Mouse (Mus musculus): ENCODE results near the gene Gm28053.

Gm28053 gene

DNA sequence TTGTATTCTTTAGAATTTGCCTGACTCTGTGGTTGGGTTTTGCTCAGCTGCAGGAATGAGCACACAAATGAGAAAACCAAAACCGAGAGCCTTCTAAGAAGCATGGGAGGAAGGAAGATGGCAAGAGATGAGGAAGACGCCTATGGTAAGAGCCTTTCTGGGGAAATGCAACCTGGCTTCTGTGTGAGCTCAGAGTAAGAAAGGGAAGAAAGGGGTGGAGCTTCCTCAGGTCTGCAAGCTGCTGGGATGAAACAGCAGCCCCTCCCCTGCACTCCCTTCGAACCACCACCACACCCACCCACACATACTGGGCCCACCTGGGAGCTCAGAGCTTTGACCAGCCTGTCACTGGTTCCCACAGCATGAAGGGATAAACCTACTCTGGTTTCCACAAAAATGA lies 22.9 kb downstream of the Gm28053 start:
- DNase-seq (ENCODE audit: low read depth, low spot score) = no peak

DNA sequence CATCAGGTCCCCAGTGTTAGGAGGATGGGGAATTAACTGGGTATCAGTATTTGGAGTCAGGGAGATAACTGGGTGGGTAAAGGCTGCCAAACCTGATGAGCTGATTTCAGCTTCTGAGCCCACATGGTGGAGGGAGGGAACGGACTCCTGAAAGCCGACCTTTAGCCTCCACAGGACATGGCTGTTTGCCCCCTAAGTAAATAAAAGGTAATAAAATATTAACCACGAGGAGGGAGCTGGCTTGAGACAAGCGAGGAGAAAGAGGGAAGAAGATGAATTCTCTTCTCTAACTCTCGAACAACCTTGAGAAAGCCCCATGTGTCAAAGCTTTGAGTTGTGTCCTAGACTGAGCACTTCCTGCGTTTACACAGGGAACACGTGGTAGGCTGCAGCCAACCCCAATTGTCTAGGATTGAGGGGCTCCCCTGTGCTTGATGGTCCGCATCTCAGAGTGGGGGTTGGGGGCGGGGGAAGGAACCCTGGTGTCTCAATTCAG lies 23.4 kb downstream of the Gm28053 start:
- DNase-seq (ENCODE audit: low read depth, low spot score) = no peak

DNA sequence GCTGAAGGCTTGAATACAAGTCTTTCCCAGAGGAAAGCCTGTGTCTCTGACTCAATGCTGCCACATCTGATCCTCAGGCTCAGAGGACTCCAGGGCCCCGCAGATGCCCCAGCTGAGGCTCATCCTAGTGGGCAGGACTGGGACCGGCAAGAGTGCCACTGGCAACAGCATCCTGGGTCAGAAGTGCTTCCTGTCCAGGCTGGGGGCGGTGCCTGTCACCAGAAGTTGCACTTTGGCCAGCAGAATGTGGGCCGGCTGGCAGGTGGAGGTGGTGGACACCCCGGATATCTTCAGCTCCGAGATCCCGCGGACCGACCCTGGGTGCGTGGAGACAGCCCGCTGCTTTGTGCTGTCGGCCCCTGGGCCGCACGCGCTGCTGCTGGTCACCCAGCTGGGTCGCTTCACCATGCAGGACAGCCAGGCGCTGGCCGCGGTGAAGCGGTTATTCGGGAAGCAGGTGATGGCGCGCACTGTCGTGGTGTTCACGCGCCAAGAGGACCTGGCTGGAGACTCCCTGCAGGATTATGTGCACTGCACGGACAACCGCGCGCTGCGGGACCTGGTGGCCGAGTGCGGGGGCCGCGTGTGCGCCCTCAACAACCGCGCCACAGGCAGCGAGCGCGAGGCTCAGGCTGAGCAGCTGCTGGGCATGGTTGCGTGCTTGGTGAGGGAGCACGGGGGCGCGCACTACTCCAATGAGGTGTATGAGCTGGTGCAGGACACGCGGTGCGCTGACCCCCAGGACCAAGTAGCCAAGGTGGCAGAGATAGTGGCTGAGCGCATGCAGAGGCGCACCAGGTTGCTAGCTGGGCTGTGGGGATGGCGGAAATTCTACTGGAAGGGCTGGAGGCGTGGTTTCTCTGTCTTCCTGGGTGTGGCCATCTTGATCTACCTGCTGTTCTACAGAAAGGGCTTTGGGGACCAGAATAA lies 24.3 kb downstream of the Gm28053 start:
- DNase-seq (ENCODE audit: low read depth, low spot score) = no peak

DNA sequence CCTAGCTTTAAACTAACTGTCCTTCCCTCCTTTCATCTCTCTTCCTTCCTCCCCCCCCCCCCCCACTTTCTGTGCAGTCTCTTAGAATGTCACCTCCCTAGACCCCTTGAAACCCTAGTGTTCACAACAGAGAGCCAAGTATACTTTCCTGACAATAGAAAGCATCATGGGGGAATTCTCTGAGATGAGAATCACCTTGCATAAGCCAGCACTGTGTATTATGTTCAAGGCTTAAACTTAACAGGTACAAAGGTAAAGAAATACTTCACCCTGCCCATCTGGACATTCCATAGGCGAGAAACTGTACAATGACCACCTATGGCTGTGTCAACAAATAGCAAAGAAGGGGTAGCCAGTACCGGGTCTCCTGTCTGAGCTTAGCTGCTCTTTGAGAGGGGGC lies 27.1 kb downstream of the Gm28053 start:
- no peak for DNase-seq (ENCODE audit: low read depth, low spot score)

DNA sequence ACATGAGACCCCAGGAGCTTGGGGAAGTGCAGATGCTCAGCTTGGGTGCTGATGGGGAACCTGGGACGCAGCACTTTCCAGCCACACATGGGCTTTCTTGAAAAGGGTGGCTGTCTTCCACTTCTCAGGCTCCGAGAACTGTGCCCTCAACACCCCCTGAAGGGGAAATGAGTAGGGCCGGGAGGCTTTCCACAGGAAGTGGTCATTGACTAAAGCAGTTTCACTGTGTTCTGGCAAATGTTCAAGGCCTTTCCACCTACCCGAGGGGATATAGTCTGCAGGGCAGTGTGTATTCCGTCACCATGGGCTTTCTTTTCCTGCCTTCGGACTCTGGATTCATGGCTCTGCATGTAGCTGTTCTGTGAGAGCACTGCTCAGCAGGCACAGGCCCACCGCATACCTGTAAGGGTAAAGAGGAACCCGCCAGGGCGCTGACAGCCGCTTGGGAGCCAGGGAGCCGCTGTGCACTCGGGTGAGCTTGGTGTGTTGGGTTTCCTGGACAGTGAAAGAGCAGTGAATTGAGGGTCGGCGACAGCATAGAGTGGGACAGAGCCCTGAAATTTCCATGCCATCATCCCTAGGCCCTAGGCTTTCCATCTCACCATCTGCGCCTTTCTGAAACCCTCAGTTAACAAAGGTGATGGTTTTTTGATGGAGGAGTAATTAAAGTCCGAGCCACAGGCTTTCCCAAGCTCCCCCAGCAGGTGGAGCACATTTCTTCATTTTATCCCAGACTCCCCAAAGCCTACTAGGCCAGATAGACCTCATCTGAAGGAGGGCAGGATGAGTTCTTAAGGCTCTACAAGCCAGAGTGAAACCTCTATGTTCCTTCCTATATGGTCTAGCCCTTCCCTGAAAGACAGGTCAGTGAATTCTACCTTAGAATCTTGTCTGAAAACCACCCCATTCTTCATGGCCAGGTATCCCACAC lies 27.8 kb downstream of the Gm28053 start, which contains the start of gene Gimap5:
TSS of gene Gimap5 (plus strand) at position 239 of the 931 bp plus-strand sequence.
- no peak for DNase-seq (ENCODE audit: low read depth, low spot score)

DNA sequence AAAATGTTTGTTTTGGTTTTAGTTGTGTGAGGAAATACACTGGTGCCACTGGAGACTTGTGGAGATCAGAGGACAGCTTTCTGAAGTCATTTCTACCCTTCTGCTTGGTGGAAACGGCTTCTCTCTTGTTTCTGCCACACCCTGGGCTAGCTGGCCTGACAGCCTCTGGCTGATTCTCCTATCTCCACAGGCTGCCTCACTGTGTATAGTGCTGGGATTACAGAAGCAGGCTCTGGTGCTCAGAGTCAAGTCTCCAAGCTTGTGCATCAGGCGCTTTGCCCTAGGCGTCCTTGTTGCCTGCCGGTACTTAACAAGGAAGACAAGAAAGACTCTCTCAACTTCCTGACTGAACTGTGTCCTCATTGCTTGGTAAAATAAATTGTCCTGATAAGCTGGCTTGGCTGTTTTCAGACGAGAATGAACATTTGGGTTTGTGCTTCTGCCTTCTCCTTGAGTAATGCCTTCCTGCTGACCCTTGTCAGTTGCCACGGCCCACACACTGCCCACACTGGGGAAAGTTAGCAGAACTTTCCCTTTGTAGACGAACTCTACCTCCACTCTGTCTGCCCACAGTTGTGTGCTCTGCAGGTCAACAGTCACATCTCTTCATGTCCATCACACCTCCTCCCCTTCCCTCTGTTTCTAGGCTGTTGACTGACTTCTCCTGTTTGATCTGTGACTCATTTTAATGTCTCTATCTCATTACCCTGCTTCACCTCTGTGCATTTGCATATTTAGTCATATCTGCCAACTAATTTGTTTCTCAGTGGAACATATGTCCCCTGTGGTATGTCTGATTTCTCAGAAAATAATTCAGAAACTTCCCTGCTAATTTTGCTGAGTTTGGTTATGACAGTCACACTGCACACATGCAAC lies 28.9 kb downstream of the Gm28053 start:
- DNase-seq (ENCODE audit: low read depth, low spot score) = no peak

DNA sequence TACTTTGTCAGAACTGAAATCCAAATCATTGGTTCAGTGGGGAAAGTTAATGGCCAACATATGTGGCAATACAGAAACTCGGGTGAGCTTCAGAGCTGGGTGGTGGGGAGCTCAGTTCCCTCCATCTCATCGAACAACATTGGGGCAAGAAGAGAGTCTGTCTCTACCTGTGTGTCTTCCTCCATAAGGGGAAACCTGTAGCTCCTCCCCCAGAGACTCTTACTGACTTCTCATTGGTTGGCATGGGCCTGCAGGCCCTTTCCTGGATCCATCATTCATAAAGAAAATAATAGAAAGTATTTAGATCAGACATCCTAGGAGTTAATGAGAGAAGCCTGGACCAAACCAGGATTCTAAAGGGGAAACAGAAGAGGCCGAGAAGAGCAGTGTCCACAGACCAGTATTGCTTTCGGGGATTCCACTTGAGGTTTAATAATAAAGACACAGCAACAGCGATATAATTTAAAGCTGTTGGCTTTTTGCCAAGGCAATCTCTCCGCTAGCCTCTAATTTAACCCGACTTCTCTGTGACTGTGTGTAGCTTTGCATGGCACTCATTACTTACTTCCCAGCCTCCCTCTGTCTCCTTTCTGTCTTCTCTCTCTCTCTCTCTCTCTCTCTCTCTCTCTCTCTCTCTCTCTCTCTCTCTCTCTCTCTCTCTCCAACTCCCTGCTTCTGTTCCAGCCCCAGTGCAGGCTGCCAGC lies 45.3 kb downstream of the Gm28053 start:
- no peak for DNase-seq (ENCODE audit: low read depth, low spot score)

DNA sequence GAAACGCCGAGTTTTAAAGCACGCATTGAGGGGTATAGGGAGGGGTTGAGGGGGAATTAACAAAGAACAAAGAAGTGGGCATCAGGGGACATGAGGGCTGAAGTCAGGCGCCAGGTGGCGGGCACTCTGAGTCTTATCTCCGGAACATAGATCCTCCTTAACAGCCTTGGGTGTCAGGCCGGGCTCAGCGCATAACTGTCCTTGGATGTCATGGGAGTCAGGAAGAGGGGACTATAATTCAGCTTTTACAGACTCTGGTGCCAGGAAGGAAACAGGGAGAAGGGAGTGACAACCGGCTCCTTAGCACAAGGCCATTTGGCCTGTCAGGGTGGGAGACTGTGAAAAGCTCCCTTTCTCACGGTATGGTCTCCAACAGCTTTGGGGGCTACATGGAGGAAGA lies 46.1 kb downstream of the Gm28053 start:
- DNase-seq (ENCODE audit: low read depth, low spot score) = no peak

DNA sequence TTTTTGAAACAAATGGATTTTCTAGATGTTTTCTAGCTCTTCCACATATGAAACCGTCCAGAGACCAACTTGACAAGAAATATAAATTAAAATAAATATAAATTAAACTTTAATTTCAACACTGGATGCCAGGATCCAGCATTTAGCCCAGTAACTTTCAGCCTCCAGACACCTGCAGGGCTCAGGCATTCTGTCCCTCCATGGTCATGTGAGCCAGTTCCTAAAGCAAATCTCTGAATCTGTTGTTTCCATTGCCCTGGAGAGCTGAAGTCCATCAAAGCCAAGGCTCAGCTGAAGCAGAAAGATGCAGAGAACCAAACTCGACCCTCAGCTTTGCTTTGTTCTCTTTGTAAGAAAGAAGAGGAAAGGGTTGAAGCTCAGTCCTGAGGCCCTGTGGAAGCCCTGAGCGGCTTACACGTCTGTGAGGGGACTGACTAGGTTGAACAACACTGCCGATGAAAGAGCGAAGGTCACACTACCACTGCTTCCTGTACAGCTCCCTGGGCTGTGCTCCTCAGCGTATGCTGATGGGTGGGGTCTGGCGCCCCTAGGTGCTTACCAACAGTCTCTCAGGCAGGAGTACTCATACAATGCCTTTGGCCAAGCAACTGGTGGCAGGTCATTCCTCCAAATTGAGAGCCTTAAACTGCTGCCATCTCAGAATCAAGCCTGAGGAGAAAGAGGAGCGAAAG lies 49.9 kb downstream of the Gm28053 start:
- no peak for DNase-seq (ENCODE audit: low read depth, low spot score)

DNA sequence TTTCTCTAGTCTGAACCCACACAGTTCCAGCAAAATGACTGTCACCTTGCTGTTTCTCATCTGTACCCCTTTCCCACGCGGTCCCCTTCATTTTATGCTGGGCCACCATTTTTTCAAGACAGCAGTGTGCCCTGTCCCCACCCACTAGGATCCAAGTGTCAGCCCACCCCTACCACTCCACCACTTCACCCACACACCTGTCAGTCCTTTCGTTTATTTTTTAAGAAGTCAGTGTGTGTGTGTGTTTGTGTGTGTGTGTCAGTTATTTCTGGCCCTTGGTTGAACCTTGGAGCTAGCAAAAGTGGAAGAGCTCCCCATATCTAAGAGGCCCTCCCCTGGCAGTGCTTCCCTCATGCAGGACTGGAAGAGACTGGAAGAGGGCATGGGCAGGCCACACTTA lies 50.5 kb downstream of the Gm28053 start:
- no peak for DNase-seq (ENCODE audit: low read depth, low spot score)

DNA sequence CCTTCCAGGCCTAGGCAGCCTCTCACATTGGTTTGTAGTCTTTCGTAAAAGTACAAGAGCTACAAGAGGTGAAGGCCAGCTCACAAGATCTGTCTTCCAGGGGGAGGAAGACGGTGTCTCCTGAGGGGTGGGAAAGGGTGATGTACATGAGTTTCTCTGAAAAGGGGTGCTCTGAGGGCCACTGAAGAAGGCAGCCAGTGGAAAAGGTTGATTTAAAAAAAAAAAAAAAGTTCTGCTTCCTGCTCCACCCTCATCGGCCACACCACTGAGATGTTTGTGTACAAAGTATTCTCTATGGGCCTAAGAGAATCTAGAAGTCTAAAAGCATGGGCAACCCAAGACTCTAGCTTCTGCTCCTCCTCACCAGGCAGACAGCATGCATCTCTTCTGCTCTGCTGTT lies 52.3 kb downstream of the Gm28053 start, which contains the start of gene Gimap3:
TSS of gene Gimap3 (minus strand) at position 156 of the 400 bp plus-strand sequence.
- DNase-seq (ENCODE audit: low read depth, low spot score) = no peak

DNA sequence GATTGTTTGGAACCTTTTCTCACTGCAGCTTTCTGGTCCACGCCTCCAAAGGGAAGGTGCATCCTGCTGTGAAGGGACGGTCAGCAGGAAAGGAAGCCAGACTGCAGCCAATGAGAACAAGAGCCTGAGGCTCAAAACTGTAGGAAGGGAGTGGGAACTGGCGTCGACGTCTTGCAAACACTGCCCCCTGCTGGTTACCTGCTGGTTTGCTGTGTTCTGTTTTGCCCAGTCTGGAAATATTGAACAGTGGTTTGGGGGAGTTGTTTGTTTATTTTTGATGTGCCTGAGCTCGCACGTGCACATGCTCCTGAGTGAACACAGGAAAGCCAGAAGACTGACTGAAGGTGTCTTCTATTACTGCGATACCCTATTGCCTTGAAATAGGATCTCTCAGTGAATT lies 53.6 kb downstream of the Gm28053 start:
- DNase-seq (ENCODE audit: low read depth, low spot score) = peak; percentile 39

DNA sequence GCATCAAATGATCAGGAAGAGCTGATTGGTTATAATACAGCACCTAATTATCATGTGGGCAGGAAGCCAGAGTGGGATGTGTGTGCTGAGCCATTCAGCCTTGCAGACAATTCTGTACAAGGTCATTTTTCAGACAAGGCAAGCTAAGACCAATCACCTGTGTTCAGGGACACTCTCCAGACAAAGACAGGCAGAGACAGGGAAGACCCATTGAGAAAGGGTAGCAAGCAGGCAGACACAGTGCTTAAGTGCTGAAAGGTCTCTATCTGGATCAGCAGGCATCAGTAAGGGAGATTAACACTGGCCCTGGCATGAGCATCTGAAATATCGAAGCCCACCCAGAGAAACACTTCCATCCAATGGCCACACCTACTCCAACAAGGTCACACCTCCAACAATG lies 66.0 kb downstream of the Gm28053 start:
- no peak for DNase-seq (ENCODE audit: low read depth, low spot score)

DNA sequence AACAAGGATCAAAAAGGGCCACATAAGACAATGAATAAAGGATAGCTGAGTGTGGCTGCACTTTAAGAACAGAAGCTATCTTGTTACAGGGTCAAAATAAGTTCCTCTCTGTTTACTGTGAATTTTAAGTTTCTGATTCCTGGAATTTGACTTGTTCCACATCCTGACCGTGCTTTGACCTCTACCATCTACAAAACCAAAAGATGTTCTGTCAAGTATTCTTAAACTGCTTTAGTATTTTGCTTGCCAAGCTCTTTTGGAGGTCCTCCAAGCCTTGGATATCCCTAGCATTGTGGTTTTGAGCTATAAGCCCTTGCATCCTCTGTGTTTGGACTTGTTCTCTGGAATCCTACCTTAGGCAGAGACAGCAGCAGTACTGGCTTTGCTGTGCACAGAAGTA lies 66.8 kb downstream of the Gm28053 start:
- DNase-seq (ENCODE audit: low read depth, low spot score) = no peak

DNA sequence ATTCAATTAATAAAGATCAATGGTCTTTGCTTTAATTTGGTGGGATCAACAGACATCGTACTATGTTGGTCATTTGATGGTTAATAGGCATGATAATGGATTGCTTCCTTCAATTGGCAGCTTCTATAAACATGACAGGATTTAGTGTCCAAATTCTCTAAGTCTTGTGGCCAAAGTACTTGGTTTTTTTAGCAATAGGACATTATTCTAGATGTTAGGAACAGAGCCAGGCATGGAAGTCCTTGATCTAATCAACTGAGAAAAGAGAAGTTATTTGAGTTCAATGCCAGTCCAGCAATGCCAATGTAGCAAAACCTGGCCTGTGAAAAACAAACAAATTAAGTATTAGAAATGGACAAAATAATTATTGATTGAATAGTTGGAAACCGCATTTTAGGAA lies 67.2 kb downstream of the Gm28053 start:
- DNase-seq (ENCODE audit: low read depth, low spot score) = no peak

DNA sequence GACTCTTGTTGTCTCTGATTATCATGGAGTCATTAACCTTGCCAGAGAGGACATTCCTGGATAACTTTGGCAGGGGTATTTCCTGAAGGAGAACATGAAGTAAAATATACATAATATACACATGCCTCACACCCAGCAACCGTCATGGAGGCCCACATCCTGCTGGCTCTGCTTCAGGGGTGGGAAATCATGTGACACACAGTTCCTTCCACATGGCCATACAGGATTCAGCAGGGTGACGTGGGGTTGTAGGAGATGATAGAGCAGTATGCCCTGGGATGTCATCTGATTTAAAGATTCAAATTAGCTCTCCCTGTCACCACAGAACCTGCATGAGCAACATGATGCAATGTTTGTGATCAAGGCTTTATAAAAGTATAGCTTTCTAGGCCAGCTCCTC lies 69.5 kb downstream of the Gm28053 start:
- no peak for DNase-seq (ENCODE audit: low read depth, low spot score)

DNA sequence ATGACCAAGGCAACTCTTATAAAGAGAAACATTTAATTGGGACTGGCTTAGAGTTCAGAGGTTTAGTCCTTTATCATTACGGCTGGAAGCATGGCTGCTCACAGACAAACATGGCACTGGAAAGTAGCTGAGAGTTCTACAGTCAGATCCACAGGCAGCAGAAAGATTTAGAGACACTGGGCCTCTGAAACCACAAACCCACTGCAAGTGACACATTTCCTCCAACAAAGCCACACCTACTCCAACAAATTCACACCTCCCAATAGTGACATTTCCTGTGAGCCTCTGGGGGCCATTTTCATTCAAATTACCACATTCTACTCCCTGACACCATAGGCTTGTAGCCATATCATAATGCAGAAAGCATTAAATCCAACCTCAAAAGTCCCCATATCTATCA lies 83.5 kb downstream of the Gm28053 start:
- no peak for DNase-seq (ENCODE audit: low read depth, low spot score)

Data from retina, adult 2 months (tissue).